Mouse (Mus musculus): ENCODE results near the gene G430095P16Rik. TPM values are rescaled to one million over a fixed set of nuclear protein-coding genes. Genes with fewer than 3 reads are reported as not detected.

Gene G430095P16Rik
- total RNA-seq, 2 experiments from 2014 or later, result not detected

DNA sequence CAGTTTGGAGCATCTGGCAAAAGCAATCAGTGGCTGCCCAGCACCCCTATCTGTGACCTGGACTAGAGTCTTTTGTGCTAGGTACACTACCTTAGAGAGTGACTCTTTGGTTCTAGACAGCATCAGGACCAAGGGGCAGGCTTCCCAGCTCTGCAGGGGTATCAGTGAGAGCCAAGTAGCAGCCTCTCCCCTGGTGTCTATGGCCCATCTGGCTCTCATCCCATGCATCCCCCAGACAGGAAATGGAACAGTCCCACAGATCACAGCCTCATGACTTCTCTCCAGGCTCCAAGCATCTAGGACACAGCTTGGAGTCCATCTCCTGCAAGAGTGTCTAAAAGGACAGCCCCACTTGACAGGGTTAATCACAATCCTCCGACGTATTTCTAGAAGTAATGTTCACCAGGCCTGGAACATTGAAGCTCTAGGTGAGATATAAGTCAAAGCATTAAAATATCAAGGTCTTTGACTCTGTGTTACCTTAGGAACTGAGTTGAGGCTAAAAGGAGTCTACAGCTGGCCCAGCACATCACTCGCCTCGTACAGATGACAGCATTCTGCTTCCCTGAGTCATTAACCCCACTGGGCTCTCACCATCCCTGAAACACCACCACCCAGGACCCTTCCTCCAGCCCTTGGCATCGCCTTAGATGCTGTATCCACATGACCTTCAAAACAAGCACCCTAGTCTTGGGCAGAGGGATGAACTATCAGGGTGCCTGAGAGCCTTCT, 3.7 kb upstream of the G430095P16Rik start:
- no peak for DNase-seq (ENCODE audit: low spot score in 2 of 2)

DNA sequence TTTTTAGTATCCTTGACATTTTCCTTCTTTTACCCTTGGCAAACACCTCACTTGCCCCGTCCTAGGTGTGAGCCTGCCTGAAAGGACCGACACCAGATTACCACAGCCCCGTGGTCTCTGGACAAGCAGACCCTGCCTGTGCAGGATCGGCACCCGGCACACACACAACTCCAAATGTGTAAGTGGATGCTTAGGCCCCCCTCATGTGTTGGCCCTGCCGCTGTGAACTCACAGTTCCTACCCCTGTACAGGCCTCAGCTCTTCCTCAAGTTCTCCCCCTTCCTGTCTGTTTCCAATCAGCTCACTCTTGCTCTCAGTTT, 317 bp upstream of the G430095P16Rik start:
- no peak for DNase-seq (ENCODE audit: low spot score in 2 of 2)

DNA sequence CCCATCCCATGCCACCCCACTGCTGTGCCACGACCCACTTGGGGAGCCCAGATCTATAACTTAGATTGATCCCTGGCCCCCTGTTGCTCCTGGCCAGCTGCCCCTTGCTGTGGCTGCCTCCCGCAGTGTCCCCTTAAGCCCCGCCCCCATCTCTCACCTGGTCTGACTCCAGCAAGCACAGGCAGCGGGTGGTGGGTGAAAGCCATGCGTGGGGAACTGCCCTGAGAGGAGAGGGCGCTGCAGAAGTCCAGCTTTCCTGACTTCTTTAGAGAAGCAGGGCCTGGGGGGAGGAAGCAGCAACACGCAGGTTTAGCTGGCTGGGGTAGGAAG, 729 bp downstream of the G430095P16Rik start:
- no peak for DNase-seq (ENCODE audit: low spot score in 2 of 2)

DNA sequence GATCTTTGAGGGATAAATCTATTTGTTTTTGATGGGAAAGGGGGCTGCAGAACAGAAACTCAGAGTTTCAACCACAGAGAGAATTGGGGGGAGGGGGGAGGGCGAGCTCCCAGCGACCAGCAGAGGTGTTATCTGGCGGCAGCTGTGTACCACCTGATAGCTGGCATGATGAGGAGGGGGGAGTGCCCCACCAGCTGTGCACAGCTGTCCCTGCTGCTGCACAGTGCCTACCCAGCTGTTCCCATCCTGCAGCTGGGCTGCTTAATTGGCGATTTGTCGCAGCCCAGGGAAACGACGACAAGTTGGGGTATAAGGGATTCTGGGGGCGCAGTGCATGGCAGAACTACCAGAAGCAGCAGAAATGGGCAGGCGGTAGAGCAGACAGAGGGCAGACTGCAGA, 1.9 kb downstream of the G430095P16Rik start:
- DNase-seq (ENCODE audit: low spot score in 2 of 2), result no peak

DNA sequence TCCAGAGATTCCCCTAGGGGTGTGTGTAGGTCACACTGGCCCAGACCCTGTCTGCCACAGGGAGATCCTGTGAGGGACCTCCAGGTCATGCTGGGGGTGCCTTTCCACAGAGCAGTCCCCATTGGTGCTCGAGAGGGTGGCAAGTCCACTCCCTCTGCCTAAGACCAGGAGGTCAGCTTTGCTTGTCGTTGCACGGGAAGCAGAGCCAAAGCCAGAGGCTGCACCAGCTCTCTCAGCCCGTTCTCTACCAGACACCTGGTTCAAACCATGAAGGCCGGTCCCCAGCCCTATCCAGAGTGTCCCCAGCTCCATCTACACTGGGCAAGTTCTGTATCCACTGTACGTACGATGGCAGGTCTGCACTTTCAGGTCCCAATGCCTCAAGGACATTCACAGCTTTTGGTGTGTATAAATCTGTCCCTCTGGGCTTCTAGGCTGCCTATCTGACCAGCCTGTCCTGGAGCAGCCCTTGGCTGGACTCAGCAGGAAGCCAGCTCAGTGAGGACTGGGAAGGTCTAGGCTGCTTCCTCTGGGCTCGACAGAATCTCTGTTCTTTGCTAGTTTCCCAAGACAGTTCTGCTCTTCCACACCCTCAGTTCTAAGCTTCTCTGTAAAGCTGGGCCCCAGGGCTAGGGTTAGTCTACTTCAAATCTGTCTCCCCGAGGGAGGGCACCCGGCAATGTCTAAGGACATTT, 2.6 kb downstream of the G430095P16Rik start:
- no peak for DNase-seq (ENCODE audit: low spot score in 2 of 2)

DNA sequence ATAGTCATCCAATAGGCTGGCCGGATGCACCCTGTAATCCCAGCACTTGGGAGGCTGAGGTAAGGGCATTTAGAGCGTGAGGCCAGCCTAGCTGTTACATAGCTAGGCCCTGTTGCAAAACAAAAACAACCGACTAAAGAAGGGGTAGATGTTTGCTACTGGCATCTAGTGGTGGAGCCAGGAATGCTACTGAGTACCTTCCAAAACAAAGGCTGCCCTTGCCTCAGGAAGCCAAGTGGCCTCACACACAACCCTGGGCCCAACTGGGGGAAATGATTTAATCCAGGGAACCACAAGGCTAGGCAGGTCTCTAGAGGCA, 3.1 kb downstream of the G430095P16Rik start:
- DNase-seq (ENCODE audit: low spot score in 2 of 2), result no peak

DNA sequence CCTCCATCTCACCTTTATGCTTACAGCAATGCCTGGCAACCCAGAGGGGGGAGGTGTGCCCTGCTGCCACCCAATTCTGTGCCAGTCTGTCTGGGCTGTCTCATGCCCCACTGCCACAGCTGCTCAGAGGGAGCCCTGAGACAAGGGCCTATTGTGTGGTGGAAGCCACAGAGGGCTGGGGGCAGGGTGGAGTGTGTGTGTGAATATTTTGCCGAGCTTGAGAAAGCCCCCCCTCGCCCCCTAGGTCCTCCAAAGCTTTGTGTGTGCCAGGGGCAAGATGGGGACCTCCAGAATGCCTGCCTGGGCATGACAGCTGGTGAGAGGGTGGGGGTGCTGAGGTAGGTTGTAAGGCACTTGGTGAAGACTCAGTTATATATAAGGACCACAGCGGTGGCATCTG, 5.7 kb downstream of the G430095P16Rik start:
- no peak for DNase-seq (ENCODE audit: low spot score in 2 of 2)

DNA sequence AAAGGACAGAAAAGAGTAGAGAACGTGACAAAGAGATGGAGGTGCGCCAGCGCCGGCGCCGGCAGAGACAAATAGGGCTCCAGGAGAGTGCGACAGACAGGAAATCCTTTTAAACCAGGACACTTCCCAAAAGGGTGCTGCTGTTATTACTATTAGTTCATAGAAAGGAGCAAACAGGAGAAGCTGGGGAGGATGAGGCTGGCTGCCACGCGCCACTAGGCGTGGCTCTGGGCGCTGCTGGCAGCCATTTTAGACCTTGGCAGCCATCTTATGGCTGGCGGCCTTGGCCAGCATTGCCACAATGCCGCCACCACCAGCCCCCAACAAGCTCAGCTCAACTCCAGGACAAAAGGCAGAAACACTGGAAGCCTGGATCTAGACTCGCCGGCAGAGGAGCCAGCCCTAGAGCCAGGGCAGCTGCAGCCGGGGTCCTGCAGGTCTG, 7.1 kb downstream of the G430095P16Rik start:
- peak in 1 of 2 experiments; percentile 74 for DNase-seq (ENCODE audit: low spot score in 2 of 2)

DNA sequence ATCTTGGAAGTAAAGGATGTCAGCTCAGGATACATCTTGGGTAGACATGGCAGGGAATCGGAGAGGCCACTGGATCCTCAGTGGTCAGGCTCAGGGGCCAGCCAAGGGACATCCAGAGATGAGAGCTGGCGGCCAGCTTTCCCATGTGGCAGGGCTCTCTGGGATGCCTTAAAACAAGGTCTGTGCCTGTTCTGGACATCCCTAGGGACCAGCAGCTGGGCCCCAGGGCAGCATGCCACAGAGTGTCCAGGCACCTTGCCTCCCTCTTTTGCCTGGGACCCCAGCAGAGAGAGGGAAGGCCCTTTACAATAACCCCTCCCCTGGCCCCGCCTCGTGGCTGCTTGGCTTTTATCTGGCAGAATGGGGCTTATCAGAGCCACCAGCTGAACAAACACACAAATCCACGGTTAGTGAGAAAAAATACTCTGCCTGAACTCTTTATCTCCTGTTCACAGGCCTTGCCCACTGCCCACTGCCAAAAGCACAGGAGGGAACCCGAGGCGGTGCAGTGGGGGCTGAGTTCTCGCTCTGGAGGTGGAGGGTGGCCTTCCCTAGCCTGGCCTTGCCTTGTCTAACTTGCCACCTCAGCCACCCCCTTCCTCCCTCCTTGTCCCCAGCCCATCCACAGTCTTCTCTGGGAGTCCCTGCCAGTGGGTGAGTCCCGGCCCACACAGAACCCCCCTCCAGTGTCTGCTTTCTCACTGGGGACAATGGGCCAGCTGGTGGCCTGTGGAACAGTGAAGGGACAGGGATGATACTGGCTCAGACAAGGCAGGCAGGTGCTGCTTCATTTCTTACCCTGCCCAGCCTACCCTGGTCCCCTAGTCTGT, 7.9 kb downstream of the G430095P16Rik start:
- DNase-seq (ENCODE audit: low spot score in 2 of 2), result no peak

DNA sequence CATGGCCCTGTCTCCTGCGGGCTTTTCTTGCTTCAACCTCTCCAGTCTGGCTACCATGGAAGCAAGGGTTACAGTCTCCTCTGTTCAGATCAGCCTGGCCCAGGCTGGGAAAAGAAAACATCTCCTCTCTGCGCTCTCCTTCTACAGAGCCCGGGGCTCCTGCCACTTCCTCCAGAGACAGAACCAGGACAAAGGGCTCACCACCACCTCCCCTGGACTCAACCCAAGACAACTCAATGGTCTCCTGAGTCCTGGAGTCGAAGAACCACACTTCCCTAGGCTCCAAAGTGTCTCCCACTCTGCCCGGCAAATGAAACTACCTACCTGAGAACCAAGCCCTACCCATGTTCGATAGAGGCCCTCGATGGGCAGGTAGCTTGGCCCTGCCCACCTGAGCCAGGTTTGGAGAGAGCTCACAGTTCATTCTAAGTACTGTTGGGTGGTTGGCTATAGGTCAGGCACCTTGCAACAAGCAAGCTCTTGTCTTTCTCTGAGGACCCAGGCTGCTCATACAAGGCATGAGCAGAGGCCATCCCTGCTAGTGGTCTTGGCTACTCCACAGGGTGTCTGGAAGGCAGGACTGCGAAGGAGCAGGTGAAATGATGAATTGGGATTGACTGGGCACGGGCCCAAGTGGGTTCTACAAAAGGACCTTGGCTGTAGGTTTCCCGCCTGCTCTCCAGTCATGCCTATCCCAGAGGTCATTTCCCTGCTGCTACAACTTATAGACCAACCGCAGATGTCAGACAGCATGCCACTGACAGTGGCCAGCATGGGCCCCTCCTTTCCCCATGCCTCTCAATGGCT, 8.8 kb downstream of the G430095P16Rik start:
- no peak for DNase-seq (ENCODE audit: low spot score in 2 of 2)

DNA sequence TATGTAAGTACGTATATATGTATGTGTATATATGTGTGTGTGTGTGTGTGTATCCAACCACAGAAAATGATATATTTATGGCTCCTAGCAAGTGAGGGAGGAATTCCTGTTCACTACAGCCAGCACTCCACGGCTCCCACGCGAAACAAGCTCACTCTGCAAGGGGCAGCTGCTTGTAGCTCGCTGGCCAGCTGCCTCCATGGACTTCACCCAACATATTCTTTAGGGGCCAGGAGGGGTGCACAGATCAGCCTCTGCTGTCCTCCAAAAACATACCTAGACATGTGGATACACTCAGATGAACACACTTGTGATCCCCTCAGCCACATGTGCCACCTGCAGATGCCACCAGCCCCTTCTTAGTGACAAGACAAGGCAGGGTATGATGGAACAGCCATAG, 9.7 kb downstream of the G430095P16Rik start:
- no peak for DNase-seq (ENCODE audit: low spot score in 2 of 2)

DNA sequence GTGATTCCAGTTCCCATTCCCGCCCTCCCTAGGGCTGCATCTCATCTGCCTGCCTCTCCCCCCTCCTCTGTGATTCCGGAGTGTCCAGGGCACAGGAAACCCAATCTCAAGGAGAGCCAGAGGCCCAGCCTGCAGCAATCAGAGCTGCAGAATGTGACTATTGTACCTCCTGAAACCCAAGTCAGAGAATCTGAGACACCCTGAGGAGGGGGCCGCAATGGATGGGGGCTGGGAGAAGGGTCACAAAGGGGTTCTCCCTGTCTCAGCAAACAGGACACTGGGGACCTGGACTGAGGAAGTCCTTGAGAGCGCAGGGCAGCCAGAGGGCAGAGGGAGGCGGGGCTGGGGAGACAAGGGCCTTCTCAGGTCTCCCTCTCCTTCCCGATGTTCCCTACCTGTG, 10.2 kb downstream of the G430095P16Rik start:
- DNase-seq (ENCODE audit: low spot score in 2 of 2), result no peak

DNA sequence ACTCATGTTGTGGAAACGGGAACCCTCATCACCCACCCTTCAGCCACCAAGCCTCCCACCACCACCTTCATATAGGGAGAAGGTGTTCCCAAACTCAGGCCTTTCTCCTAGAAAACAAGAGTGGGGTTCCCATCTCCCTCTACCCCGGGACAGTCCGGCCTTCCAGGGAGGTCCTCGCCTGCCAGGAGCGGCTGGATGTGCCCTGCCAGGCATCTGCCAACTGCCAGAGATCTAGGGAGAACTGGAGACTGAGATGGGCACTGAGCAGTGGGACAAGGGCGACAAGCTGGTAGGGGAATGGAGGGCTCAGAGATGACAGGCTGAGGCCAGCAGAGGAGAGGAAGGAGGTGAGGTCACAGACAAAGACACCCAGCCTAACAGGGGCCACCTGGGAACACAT, 11.2 kb downstream of the G430095P16Rik start:
- no peak for DNase-seq (ENCODE audit: low spot score in 2 of 2)

DNA sequence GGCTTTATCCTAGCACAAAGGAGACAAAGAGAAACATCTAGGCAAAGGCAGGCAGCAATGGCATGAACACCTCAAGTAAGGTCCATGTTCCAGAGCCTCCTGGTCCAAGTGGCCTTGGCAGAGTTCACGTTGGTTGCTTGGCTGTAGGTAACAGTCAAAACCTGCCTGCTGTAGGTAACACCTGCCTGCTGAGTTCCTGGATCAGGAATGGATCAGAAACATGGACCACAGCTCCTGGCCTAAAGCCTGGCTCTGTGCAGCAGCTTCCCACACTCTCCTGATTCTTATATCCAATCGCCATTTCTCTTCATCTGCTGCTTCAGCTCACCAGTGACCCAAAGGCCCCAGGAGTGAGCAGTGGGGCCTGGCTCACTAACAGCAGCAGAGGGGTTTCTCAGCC, 11.9 kb downstream of the G430095P16Rik start:
- no peak for DNase-seq (ENCODE audit: low spot score in 2 of 2)

DNA sequence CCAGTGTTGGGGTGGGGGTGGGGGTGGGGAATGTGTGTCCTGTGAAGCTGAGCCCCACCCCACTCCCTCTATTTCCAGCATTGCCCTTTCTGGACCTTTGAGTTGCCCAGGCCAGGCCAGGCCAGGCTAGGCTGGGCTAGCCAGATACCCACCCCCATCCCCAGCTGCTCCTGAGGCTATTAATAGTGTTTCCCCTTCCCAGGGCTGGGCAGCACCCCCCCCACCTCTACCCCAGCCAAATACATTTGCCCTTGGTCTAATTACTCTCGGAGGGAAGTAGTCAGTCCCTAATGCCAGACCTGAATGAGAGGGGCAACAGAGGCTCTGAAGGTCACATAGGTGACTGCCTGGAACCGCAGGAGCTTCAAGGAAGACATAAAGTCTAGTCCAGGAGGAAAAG, 12.8 kb downstream of the G430095P16Rik start:
- no peak for DNase-seq (ENCODE audit: low spot score in 2 of 2)

DNA sequence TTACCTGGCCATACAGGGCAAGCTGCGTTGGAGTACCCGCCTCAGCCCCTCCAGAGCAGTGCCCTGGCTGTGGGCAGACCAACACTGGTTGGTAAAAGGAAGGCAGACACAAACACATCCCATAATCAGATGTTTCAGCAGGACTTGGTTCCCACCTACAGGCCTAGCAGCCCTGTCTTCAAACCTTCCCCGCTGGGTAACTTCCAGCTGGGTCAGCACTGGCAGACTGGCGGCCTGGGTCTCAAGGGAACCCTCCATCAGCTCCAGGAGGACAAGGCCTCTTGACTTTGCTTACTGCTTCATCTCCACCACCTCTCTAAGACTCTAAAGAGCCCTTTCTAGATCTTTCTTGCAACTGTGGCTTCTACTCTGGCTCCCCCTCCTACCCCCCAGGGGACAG, 13.7 kb downstream of the G430095P16Rik start:
- no peak for DNase-seq (ENCODE audit: low spot score in 2 of 2)

DNA sequence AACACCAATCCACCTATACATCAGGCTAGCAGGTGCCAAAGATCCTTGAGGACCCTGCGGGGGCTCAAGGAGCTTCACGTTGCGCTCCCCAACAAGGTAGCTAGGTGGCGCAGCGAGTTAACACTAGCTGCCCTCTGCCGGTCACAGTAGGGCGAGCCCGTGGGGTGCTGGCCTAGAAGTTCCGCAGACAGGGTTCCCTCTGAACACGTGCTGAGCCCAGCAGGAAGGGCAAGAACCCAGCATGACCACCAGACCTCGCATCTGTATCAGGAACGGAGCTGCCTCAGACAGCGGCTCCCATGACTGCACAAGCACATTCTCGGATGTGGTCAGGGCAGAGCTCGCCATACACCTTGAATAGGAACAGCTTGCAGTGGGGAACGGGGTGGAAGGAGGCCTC, 14.8 kb downstream of the G430095P16Rik start:
- peak; percentile 76 to 79 for DNase-seq (ENCODE audit: low spot score in 2 of 2)

DNA sequence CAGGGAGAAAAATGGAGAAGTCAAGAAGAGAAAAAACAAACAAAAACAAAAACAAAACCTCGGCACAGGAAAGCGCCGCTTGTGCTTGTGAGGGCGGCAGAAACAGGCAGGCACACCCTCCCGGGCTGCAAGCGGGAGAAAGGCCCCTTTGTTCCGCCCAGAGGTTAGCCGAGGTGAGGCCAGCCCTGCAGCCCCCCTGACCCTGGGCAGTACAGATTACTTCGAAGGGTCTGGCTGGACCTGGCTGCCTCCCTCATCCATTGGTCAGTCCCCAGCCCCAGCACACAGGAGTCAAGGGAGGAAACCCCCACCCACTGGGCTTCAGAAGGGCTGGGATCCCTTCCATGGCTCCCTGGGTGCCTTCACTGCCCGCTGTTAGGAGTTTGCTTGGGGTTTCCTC, 15.5 kb downstream of the G430095P16Rik start:
- DNase-seq (ENCODE audit: low spot score in 2 of 2), result no peak

DNA sequence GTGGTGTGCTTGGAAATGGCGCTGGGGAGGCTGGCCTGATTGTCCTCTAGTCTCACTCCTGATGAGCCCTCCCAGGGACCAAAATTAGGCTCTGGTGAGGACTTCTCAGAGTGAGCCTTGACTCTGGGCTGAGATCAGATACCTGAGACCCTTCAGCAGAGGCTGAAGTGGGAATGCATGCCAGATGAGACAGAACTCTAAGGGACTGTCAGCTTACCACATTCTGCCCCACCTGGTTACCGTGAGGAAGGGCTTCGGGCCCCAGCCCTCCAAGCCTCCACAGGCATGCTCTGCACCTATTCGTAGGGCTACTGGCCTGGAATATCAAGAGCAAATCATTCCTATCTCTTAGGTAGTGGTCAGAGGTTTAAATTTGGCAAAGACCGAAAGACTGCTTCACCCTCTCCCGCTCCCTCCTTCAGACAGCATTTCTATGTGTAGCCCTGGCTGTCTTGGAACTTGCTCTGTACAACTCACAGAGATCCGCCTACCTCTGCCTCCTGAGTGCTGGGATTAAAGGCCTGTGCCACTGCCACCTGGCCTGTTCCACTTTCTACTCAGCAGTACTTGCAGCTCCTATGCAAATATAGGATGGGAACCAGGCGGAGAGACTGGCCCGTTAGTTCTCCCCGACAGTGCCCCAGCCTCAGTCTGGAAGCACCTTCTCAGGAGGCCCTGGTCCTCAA, 16.1 kb downstream of the G430095P16Rik start:
- no peak for DNase-seq (ENCODE audit: low spot score in 2 of 2)

DNA sequence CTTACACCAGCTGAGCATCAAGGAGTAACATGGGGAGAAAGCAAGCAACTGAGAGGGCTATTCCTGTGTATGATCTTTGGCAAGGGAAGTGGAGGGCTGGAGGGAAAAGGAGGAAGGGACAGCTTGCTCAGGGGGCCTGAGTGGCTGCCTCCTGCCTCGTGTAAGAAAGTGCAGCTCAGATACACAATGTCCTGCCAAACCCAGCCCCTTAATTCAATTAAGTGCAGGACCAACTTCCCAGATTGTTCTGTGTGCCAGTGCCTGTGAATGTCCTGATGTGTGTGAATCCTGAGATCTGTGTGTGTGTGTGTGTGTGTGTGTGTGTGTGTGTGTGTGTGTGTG, 16.6 kb downstream of the G430095P16Rik start:
- no peak for DNase-seq (ENCODE audit: low spot score in 2 of 2)
